Mouse (Mus musculus) frontal cortex, postnatal 36 days (tissue): ENCODE data around the gene Otop1.

Experiments
- DNase-seq, 2 experiments: peaks; one replicate each; pipeline ENCODE4 v3.0.0; 2022; ENCODE audit warnings: low spot score in 2 of 2

The Otop1 gene

DNA sequence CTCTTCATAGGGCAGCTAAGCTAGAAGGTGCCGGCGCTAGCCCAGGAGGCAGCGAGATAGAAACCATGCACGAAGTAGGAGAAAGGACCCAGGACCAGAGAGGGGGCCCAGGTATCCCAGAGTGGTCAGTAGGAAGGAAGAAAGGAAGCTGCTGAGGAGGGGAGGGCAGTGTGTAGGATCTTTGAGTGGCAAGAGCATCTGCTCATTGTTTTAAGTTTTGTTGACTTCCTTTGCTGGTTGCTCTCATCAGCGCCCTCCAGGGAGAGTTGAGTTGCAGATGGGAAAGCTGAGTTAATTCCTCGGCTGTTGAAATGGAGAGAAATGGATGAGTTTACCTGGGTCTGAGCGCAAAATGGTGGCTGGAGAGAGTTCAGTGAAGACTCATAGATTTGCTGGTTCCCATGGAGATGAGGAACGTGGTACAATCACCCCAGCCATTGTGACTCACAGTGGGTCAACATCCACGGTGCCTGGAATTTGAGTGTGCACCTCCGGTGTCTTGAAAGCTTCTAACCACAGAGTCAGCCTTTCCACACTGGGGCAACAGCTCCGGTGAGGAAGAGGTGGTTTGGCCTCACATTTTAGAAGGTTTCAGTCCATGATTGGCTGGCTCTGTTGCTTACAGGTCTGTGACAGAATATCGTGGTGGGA lies 26.1 kb downstream of the Otop1 start:
- no peak for DNase-seq

DNA sequence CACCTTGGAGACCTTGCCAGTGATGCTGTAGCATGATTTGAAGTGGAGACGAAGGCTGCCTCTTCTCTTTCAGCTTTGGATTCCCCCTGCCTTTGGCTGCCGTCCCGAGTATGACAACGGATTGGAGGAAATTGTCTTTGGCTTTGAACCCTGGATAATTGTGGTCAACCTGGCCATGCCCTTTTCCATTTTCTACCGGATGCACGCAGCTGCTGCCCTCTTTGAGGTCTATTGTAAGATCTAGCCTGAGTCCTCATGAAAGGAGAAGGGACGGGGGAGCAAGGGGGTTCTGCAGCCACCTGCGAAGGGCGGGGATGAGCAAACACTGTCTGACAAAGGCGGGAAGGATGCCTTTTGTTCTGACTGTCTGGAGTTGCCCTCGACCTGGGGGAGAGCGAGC lies 26.9 kb downstream of the Otop1 start:
- DNase-seq: no peak

DNA sequence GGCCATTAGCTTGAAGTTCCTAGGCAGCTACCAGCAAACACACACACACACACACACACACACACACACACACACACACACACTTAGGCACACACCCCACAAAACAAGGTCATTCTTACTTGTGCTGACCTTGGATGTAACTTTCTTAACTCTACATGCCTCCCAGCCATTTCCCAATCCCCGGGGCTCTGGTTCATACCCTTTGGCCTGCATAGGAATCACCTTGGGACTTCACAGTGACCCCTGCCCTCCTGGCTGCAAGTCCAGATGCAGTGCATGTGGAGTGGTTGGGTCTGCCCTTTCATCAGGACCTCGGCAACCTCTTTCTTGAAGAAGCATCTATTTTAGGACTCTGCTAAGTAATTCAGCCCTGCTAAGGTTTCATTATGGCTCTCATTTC lies 29.5 kb downstream of the Otop1 start:
- DNase-seq: no peak

DNA sequence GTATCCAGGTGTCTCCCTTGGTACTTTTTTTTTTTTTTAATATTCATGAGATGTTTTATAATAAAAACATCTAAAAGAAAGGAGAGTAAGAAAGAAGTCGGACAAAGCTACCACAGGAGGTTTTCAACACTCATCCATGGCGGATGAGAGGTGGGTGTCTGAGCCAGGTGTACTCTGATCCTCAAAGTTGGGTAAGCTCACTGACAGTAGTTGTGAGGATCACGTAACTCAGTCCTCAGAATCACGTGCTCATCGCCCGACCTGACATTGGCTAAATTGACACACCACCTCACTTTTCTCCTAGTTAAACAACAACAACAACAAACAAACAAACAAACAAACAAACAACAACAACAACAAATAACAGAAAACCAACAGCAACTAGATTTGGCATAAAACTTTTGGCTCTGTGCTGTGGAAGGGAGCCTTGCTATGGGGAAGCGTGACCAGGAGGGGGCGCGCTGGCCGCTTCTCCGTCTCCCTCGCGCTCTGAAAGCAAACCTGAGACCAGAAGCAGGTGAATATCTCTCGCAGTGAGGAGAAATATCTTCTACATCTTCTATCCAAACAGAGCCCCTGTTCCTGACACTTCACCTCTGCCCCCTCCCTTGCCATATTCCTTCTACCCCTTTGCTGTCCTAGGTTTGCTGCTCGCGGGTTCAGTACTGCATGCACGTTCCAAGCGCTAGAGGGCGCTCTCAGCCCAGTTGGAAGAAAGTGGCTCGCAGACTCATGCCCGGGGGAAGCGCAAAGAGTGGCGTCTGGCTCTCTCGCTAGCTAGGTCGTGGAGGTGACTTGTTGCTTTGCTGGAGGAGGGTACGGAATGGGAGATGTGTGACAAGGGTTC lies 31.7 kb downstream of the Otop1 start:
- peak; percentile 91 to 92 for DNase-seq

DNA sequence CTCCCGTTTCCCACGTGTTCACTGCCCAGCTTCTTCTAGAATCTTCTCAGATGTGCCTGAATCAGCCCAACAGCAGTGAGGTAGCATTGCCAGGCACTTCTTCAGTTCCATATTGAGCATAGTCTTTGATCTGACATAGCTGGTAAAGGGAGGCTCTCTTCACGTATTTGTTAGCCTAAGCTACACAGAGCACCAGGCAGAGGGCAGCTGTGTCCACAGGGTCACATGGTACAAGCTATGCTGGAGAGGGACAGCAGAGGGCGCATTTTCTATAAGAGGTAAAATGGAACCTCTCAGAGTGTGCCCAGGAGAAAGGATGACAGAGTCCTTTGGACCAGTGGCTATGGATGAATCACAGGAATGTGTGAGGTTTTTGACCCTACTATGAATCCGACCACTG lies 33.1 kb downstream of the Otop1 start:
- peak; percentile 61 to 78 for DNase-seq

DNA sequence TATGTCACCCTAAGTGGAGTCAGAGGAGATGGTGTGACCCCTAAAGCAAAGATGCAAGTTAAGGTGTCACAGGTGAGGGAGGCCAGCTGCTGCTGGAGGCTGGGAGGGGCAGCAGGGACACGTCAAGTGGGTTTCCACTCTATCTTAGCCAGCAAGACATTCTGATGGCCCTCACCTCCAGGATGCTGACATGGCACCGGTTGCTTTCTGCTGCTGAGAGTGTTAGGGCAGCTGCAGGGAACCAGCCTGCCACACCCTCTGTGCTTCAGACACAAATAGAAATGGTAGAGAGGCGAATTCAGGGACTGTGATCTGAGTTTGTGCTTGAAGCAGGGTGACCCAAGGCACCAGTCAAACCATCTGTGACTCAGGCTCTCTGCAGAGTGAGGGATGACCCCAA lies 34.0 kb downstream of the Otop1 start:
- no peak for DNase-seq

DNA sequence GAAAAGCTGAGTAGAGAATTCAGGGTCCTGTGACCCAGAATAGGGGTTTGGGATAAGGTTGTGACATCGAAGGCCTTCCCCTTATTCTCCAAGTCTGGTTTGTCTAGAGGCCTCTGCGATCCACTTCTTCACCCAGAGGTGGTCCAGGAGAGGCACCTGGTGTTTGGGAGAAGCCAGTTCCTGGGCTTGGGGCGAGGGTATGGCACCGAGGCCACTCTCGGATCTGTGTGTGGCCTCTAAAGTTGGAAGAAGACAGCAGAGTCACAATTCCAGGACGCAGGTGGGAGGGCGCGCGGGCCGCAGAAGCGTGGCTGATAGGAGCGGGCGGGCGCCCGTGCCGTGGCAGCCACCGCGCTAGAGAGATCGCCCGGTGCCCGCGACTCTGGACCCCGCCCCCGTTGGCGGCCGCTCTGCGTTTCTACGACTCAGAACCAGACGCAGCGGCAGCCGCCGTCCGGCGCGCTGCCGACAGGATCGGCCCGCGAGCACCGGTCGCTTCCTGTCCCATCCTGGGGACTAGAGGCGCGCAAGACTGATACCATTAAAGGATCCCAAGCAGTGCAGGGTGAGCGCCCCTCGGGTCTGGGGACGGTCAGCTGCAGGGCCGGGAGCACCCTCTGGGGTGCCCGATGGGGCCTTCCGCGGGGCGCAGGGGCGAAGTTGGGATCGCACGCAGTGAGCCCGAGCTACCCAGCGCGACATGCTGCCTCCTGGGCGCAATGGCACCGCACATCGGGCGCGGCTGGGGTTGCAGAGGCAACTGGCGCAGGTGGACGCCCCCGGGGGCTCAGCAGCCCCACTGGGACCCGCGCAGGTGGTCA lies 43.4 kb downstream of the Otop1 start, which contains the start of gene Drd5:
Gene Drd5, plus strand, starts transcription at position 402 of the 821 bp plus-strand sequence.
- no peak for DNase-seq

DNA sequence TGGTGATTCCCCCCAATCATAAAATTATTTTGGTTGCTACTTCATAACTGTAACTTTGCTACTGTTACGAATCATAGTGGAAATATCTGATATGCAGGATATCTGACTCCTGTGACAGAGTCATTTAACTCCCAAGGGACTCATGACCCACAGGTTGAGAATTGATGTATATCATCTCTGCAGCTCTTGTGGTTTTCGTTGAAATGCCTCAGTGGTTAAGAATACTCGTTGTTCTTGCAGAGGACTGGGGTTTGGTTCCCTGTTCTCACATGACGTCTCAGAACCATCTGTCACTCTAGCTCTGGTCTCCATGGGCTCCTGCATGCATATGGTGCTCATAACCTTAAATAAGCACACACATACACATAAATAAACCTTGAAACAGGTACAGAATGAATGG lies 57.6 kb downstream of the Otop1 start:
- DNase-seq: no peak

DNA sequence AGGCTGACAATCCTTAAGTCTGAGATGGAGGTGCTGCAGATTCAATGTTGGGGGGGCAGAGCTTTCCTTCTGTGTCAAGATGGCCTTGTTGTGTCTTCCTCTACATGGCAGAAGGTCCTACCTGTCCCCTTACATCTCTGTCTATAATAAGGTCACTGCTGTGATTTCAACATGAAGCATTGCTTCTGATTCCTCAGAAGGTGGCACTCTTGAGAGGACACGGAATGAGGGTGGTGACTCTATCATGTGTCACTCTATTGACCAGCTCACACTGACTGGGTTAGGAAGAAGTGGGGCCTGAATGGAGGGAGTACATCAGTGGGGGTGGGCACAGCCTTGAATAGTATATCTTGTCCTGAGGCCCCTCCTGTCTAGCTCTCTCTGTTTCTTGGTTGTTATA lies 58.8 kb downstream of the Otop1 start:
- no peak for DNase-seq

DNA sequence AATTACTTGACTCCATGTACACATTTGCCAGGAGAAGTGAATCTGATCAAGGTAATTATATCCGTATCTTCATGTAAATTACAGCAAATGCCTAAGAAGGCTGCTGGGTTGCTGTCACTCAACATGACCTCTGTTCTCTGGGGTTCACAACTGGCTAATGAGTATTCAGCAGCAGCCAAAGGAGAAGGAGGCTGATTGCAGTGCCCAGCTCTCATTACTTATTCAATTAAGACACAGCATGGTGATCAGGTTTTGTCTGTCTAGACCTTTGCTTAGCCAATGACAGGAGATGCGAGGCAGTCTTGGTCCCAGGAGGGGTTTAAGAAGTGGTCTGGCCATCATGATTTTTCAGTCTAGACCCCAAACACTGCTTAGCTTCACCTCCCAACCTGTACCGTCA lies 67.3 kb downstream of the Otop1 start:
- DNase-seq: no peak

DNA sequence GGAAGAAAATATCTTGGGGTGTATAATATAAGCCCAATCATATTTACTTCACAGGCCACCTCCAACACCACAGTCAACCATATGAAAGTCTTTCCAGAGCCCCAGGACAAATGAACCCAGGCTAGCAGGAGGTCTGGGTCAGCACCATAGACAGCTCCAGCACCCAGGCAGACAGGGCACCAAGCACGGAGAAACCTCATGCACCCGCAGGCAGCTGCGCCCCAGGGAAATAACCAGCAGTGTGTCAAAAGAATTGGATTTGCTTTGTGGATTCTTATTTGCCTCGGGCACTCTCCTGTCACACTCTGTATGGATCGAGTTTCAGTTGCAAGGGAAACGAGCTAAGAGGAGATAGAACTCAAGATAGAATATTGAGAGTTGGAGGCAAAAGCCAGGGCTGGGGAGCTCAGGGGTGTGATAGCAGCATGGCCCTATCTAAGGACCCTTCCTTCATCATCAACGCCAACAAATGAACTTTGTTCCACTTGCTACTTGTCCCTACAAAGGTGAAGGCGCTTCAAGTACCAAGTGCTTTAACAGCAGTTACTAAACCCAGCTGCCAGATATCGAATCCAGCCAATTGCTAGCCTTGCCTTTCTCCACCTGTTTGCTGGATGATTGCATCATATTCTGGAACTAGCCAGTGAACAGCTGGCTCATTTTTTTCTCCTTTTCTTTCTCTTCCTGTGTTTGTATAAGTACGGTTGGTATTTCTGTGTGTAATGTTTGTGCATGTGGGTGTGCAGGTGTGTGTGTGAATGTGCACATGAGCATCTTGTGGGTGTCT lies 71.1 kb downstream of the Otop1 start:
- no peak for DNase-seq

DNA sequence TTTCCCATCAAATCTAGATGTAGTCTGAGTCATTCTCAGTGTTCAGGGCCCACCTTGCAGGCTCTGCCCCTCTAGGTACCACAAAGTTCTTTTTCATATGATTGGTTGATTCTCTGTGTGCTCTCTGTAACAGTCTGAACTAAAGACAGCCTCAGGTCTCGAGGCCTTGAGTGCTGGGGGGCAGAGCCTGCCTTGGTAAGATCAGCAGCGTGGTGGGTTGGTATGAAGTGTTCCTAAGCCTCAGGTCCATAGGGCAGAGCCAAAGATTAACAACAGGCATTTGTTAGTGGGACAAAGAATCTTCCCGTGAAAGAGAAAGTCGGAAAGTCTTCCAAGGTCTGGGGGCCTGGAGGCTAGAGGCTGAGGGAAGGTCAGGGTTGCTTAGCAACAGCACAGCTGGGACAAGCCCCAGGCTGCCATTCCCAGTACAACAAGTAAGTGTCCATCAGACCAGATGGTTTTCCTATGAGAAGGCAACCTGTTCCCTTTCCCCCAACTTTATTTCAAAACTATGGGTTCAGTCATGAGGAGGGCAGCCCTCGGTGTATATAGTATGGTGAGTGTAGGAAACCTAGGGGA lies 74.7 kb downstream of the Otop1 start:
- no peak for DNase-seq
